Mouse (Mus musculus): ENCODE results near the gene Nol7. TPM values are rescaled to one million over a fixed set of nuclear protein-coding genes. Genes with fewer than 3 reads are reported as not detected.

Nol7 gene
- polyA plus RNA-seq, 1 experiment from 2014 or later, result 130 TPM

DNA sequence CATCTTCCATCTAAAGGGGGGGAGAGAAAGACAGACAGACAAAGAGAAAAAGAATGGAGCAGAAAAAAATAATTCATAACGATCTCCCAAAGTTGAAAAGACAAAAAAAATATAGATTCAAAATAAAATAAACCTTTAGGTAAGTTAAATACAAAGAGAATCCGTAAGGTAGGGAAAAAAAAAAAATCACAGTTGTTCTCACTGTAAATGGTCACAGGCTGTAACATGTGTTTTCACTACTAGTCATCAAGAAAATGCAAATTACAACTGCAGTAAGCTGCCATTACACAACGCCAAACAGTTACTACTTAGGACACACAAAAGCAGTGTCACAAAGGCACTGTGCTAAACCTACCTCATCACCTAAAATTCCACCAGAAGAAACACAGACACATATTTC, 46.5 kb downstream of the Nol7 start:
- DNase-seq (ENCODE audit: low spot score), result no peak
- WGBS, result 94% methylated on average over 3 of the region's 3 CpGs
- no peaks in the 10 kb centered on the region for H3K27me3 ChIP-seq (ENCODE audit: insufficient read depth, poor library complexity, severe bottlenecking)
- H3K36me3 ChIP-seq, result no peaks in the 10 kb centered on the region
- no peaks in the 10 kb centered on the region for H3K9me3 ChIP-seq
- no peak overlapping the region for H3K4me3 ChIP-seq
- H3K4me1 ChIP-seq, result peaks cover 15% of the 10 kb centered on the region
- no peak overlapping the region for H3K27ac ChIP-seq

- DNase-seq (ENCODE audit: low spot score), result no peak
- Histone ChIP-seq H3K9me3 (no peaks in the 10 kb centered on the region), H3K27me3 (ENCODE audit: insufficient read depth, poor library complexity, severe bottlenecking) (no peaks in the 10 kb centered on the region), H3K36me3 (no peaks in the 10 kb centered on the region), H3K4me3 (no peak overlapping the region), H3K4me1 (peaks cover 10% of the 10 kb centered on the region), H3K27ac (no peak overlapping the region)
- WGBS, result 89% methylated on average over 4 of the region's 4 CpGs
These were observed 47.6 kb downstream of the Nol7 start for GRCm38 (mm10) chr13:43445754-43446153.

GRCm38 (mm10) chr13:43447721-43448120, 49.5 kb downstream of the Nol7 start:
- no peaks in the 10 kb centered on the region for H3K9me3 ChIP-seq
- H3K4me3 ChIP-seq, result no peak overlapping the region
- whole genome bisulfite sequencing, result 65% methylated on average over 3 of the region's 3 CpGs
- no peaks in the 10 kb centered on the region for H3K27me3 ChIP-seq (ENCODE audit: insufficient read depth, poor library complexity, severe bottlenecking)
- peaks cover 13% of the 10 kb centered on the region for H3K4me1 ChIP-seq
- H3K36me3 ChIP-seq, result no peaks in the 10 kb centered on the region
- DNase-seq (ENCODE audit: low spot score), result no peak
- no peak overlapping the region for H3K27ac ChIP-seq

GRCm38 (mm10) chr13:43450686-43451085, 52.5 kb downstream of the Nol7 start:
- Histone ChIP-seq H3K36me3 (no peaks in the 10 kb centered on the region), H3K4me1 (peaks cover 22% of the 10 kb centered on the region), H3K9me3 (no peaks in the 10 kb centered on the region), H3K4me3 (no peak overlapping the region), H3K27me3 (ENCODE audit: insufficient read depth, poor library complexity, severe bottlenecking) (no peaks in the 10 kb centered on the region), H3K27ac (no peak overlapping the region)
- no peak for DNase-seq (ENCODE audit: low spot score)
- 88% methylated on average over 3 of the region's 3 CpGs for WGBS

- peaks cover 18% of the 10 kb centered on the region for H3K4me1 ChIP-seq
- H3K4me3 ChIP-seq, result no peak overlapping the region
- H3K9me3 ChIP-seq, result no peaks in the 10 kb centered on the region
- no peak for DNase-seq (ENCODE audit: low spot score)
- 77% methylated on average over 2 of the region's 2 CpGs for WGBS
- no peaks in the 10 kb centered on the region for H3K27me3 ChIP-seq (ENCODE audit: insufficient read depth, poor library complexity, severe bottlenecking)
- no peak overlapping the region for H3K27ac ChIP-seq
- no peaks in the 10 kb centered on the region for H3K36me3 ChIP-seq
These were observed 54.0 kb downstream of the Nol7 start for GRCm38 (mm10) chr13:43452177-43452576.

DNA sequence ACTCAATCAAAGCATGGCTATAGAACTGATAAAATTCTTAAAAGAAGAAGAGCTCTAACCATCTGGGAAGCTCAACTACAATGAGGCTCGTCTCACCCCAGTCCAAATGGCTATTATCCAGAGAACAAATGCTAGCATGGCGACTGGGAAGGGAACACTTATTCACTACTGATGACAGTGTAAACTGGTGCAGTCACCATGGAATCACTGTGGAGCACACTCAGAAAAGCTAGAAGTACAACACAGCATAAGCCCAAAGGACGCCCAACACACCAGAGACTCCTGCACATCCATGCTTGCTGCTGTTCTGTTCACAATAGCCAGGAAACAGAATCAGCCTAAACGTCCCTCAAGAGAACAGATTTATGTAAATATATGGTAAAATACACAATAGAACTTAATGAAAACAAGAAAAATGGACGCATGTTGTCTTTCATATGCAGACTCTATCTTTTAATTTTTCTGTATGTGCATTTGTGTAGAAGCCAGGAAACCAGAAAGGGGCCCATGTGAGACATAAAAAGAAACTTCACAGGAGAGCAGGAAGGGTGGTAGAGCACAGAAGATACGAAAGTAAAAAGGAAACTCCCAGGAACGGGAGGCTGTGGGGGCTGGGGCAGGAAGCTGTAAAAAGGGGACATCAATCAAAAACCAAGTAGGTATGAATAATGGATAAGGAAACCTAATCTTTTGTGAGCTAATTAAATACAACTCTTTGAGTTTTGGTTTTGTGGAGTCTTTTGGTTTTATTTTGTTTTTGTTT, 54.8 kb downstream of the Nol7 start:
- no peak overlapping the region for H3K4me3 ChIP-seq
- no peaks in the 10 kb centered on the region for H3K27me3 ChIP-seq (ENCODE audit: insufficient read depth, poor library complexity, severe bottlenecking)
- no peaks in the 10 kb centered on the region for H3K9me3 ChIP-seq
- peak overlapping the region; percentile 9; the same call in 1 of the 2 replicates for H3K27ac ChIP-seq
- DNase-seq (ENCODE audit: low spot score), result no peak
- no peaks in the 10 kb centered on the region for H3K36me3 ChIP-seq
- H3K4me1 ChIP-seq, result peaks cover 16% of the 10 kb centered on the region; the same call in 1 of the 2 replicates
- WGBS, result 53% methylated on average over 7 of the region's 7 CpGs

GRCm38 (mm10) chr13:43454431-43454830, 56.2 kb downstream of the Nol7 start:
- Histone ChIP-seq H3K27ac (no peak overlapping the region), H3K36me3 (no peaks in the 10 kb centered on the region), H3K4me1 (peaks cover 16% of the 10 kb centered on the region; the same call in 1 of the 2 replicates), H3K27me3 (ENCODE audit: insufficient read depth, poor library complexity, severe bottlenecking) (no peaks in the 10 kb centered on the region), H3K4me3 (no peak overlapping the region), H3K9me3 (no peaks in the 10 kb centered on the region)
- WGBS, result 85% methylated on average over 7 of the region's 7 CpGs
- no peak for DNase-seq (ENCODE audit: low spot score)

Other genes with a start within 250 kb of the Nol7 start
- 55.0 and 55.8 TPM in 2 replicates for gene Tbc1d7, start 226.9 kb upstream of the Nol7 start, polyA plus RNA-seq (2016; fragmentation: Nextera tagmentation; extraction: Ambion mirVana)
- gene Gfod1, start 94.2 kb upstream of the Nol7 start, polyA plus RNA-seq (2016; fragmentation: Nextera tagmentation; extraction: Ambion mirVana), result 0.88 and 0.99 TPM in 2 replicates
- 22.1 and 27.2 TPM in 2 replicates for gene Sirt5, start 32.9 kb upstream of the Nol7 start, polyA plus RNA-seq (2016; fragmentation: Nextera tagmentation; extraction: Ambion mirVana)
- gene Ranbp9, start 82.9 kb downstream of the Nol7 start, polyA plus RNA-seq (2016; fragmentation: Nextera tagmentation; extraction: Ambion mirVana), result 6.8 and 11.6 TPM in 2 replicates
- 13.6 and 15.2 TPM in 2 replicates for gene Mcur1, start 161.8 kb downstream of the Nol7 start, polyA plus RNA-seq (2016; fragmentation: Nextera tagmentation; extraction: Ambion mirVana)
- gene Rnf182, start 217.3 kb downstream of the Nol7 start, polyA plus RNA-seq (2016; fragmentation: Nextera tagmentation; extraction: Ambion mirVana), result 1.4 and 1.5 TPM in 2 replicates

Measured in heart, embryonic 10.5 days (tissue).